Mouse (Mus musculus) layer of hippocampus, adult 6 months (tissue): ENCODE data around the gene Ilkap. TPM values are rescaled to one million over a fixed set of nuclear protein-coding genes. Genes with fewer than 3 reads are reported as not detected.

Experiments
- long read RNA-seq, 2 experiments: library from polyadenylated mRNA; unstranded; transcript quantifications; one replicate each; pipeline ENCODE4 v2.0.0; 2019 to 2020
- polyA plus RNA-seq: library from polyadenylated mRNA; unstranded; fragments of <200 nt; fragmentation: Nextera tagmentation; gene quantifications from 2 replicates; pipeline ENCODE4 v1.2.3, GENCODE M21; 2021

Gene Ilkap
- polyA plus RNA-seq, result 64.9 and 65.4 TPM in 2 replicates
- long read RNA-seq, experiment 1, transcript Ilkap-201 (12 exons, 1,368 nt), result major isoform, 66 of 86 reads
- long read RNA-seq, experiment 1, partial matches to known transcripts, result 4 of 86 reads
- long read RNA-seq, experiment 1, other reads (novel, unspliced or antisense), result 16 of 86 reads
- long read RNA-seq, experiment 2, transcript Ilkap-201 (12 exons, 1,368 nt), result major isoform, 108 of 165 reads
- long read RNA-seq, experiment 2, partial matches to known transcripts, result 2 of 165 reads
- long read RNA-seq, experiment 2, other reads (novel, unspliced or antisense), result 51 of 165 reads

DNA sequence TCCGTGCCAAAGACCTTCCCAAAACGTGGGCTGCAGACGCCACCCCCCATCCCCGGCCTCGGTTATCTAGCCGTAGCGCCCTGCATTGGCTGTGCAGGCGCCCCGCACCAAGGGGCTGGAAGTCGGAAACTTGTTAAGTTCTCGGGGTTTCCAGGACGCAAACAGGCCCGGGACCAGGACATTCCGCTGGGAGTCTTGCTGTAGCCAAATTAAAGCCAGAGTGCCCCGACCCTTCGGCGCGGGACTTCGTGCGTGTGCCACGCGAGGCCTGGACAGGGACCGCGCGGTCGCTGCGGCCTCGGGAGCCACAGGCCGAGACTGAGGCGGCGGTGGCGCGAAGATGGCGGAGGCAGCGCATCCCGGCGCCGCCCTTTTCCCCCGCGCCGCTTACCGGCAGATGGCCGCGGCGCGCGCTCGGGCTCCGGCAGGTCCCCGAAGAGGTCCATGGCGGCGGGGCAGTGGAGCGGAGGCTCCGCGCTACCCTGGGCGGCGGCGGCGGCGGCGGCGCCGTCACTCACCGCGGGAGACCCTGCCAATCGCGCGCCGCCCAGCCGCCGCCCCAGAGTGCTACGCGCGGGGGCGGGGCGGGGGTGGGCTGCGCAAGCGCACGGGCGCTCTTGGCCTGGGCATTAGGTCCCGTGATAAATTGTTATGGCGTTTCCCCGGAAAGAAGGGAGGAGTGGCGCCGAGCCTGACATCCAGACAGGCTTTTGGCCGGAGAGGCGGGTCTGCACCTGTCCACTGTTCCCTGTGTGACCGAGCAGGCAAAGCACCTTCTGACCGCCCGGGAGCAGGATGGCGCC lies at the start of gene Ilkap:
Gene Ilkap, minus strand, starts transcription at position 556 of the 803 bp plus-strand sequence.

DNA sequence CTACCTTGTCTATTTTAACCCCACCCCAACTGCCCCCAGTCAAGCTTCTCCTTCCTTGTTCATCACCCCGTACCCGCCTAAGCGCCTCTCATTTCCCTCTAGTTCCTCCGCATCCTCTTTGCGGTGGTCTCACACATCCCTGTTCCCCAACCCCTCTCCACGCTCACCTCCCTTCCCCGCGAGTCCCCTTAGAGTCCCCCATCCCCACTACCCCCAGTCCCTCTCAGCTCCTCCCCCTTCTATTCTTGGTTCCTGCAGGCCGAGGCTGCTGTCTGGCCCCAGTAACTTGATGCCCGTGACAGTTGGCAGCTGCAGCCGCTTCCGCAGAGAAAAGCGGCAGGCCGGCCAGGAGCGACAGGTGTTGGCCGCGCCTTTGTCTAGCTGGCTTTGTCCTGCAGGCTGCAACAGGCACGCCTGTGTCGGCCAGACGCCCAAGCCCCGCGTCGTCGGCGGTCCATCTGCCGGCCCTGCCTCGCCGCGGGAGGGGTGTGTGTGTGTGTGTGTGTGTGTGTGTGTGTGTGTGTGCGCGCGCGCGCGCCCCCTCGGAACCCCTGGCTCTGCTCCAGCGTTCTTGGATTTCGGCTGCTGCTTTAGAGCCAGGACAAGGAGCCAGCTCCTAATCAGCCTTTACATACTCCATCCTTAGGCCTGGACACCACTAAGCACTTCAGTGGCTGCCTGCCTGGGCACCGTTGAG lies 15.4 kb upstream of the Ilkap start, which contains the start of gene Hes6:
Gene Hes6, minus strand, starts transcription at position 141 of the 697 bp plus-strand sequence.

GRCm38 (mm10) chr1:91366215-91367108 lies 32.2 kb downstream of the Ilkap start, which contains the start of gene Erfe:
TSS of gene Erfe (plus strand) at chr1:91366430.

GRCm38 (mm10) chr1:91350841-91351240 lies 47.8 kb downstream of the Ilkap start, which contains the start of gene Klhl30:
TSS of gene Klhl30 (plus strand) at chr1:91351016.

Other genes with a start within 250 kb of the Ilkap start
- 137 and 149 TPM in 2 replicates for gene Ramp1, start 219.0 kb downstream of the Ilkap start, polyA plus RNA-seq
- gene Ube2f, start 148.5 kb downstream of the Ilkap start, polyA plus RNA-seq, result 57.7 and 59.6 TPM in 2 replicates
- gene Scly, start 100.5 kb downstream of the Ilkap start, polyA plus RNA-seq, result 5.5 TPM in 2 replicates
- gene Espnl, start 76.7 kb downstream of the Ilkap start, polyA plus RNA-seq, result 0.03 TPM in 1 of 2 replicates, not detected in the other
- not detected in 2 replicates for gene Klhl30, start 47.8 kb downstream of the Ilkap start, polyA plus RNA-seq
- gene Erfe, start 32.4 kb downstream of the Ilkap start, polyA plus RNA-seq, result not detected in 2 replicates
- 22.0 and 23.1 TPM in 2 replicates for gene Hes6, start 15.2 kb upstream of the Ilkap start, polyA plus RNA-seq
- gene Per2, start 60.5 kb upstream of the Ilkap start, polyA plus RNA-seq, result 4.3 and 5.6 TPM in 2 replicates
- 1.6 and 2.1 TPM in 2 replicates for gene Traf3ip1, start 95.8 kb upstream of the Ilkap start, polyA plus RNA-seq
- 4.2 and 7.7 TPM in 2 replicates for gene Asb1, start 141.7 kb upstream of the Ilkap start, polyA plus RNA-seq